Mouse (Mus musculus): ENCODE data around the gene Pou2f3. TPM values are rescaled to one million over a fixed set of nuclear protein-coding genes. Genes with fewer than 3 reads are reported as not detected.

The Pou2f3 gene
- polyA plus RNA-seq (2015; fragmentation: Nextera tagmentation; extraction: Ambion mirVana) = 0.07 and 0.12 TPM in 2 replicates

DNA sequence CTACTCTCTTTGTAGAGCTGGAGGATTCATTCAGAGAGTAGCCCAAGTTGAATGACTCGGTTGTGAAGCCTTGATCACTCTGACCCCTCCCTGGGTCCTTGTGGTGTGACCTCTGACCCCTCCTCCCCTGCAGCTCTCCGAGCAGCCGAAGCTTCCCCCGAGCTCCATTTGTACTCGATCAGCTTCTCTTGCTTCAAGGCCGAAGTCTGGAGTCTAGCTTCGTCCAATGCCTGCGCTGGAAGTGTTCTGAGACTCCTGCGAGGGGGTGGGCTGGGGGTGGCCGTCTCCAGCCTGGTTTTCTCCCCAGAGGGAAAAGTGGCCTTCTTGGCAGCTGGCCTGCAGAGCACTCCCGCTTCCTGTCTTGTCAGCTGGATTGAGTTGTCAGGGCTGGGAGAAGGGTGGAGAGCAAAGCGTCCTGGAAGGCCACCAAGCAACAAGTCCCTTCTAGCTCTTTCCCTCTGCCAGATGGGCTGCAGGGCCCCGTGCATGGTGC is at the start of gene Pou2f3:
TSS of gene Pou2f3 (minus strand) at position 180 of the 493 bp plus-strand sequence.

DNA sequence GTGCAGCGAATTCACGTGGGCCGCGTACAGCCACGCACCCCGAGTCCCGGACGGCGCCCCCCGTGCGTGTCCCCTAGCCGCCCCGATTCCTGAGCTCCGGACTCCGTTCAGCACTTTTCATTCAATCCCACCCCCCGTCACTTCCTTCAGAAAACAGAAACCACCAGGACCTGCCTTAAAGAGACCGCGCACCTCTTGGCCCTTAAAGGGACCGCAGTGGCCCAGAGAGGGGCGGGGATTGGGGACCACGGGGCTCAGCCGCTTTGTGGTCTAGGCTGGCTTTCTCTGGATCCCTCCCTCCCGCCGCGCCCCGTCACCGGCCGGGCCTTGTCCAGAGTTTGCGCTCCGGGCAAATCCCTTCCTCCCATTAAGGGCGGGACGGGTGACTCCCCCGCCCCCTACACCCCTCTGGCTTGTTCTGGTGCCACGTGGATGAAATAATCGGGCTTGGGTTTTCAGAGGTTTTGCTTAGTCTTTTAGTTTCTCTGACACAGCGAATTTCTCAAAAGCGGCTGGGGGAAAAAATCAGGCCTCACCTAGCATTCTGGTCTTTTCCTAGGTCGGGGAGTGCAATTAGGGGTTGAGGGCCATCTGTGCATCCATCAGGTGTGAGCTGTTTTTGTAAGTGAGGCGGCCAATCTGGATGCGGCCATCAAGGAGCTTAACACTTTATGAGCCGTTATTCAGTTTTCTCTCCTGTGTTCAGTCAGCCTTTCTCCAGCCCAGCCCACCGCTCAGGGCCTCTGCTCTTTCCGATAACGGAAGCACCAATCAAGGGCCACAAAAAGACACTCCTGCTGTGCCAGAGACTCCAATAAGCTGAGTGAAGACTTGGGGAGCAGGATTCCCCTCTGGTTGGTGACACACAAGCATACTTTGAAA is 29.8 kb upstream of the Pou2f3 start, which contains the start of gene Oaf:
TSS of gene Oaf (minus strand) at position 200 of the 882 bp plus-strand sequence.

DNA sequence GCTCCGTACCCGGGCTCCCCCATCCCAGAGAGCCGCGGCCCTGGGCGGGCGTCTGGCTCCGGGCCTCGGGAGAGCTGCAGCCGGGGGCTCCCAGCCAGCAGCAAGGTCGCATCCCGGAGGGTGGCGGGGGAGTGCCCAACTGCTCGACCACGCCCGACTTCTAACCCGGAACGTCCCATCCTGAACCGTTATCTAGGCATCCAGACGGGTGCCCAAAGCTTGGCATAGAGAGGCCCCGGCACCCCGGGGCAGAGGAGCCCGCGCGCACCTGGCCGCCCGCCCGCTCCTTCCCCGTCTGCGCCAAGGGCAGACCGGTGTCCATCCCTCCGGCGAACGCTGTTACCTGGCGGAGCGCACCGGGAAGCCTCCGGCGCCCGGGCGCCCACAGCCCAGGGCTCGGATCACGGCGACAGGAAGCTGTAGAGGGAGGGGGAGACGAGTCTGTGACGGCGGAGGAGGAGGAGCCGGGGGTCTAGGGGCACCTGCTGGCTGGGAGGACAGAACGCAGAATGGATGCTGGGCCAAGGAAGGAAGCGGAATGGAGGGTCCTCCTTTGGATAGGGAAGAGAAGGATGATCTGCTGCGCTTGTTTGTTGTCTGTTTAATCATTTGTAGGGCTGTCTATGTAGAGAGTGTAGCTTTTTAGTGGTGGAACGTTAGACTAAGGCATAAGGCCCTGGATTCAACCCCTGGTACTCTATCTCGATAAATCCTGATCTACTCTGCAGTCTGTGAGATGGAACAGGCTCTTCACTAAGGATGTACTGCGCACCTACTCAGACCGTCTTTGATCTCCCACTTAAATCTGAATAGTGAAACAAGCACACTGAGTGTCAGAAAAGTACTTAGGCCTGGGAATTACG is 93.8 kb downstream of the Pou2f3 start, which contains the start of gene Tmem136:
TSS of gene Tmem136 (minus strand) at position 437 of the 863 bp plus-strand sequence.

DNA sequence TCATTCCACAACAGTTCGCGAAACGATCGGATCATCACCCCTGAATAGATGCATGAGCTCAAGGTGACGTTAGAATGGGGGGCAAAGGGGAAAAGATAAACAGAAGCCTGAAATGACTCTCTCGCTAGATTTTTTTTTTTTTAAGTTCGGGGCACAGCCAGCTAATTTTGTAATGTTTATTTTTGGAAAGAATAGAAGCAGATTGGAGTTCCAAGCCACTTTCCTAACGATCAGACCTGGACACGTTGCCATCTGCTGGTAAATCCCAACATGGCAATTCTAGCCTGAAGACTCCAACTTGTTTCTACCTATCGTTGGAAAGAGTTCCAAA is 103.0 kb downstream of the Pou2f3 start, which contains the start of gene Arhgef12:
TSS of gene Arhgef12 (minus strand) at position 53 of the 331 bp plus-strand sequence.

Other genes starting within 250 kb of the Pou2f3 start
- gene Arhgef12, start 103.1 kb downstream of the Pou2f3 start, polyA plus RNA-seq (2015; fragmentation: Nextera tagmentation; extraction: Ambion mirVana) = 7.0 and 8.3 TPM in 2 replicates
- 1.8 and 2.8 TPM in 2 replicates for gene Tmem136, start 93.8 kb downstream of the Pou2f3 start, polyA plus RNA-seq (2015; fragmentation: Nextera tagmentation; extraction: Ambion mirVana)
- gene Oaf, start 29.5 kb upstream of the Pou2f3 start, polyA plus RNA-seq (2015; fragmentation: Nextera tagmentation; extraction: Ambion mirVana) = 45.6 and 47.5 TPM in 2 replicates
- 36.4 and 43.1 TPM in 2 replicates for gene Trim29, start 100.5 kb upstream of the Pou2f3 start, polyA plus RNA-seq (2015; fragmentation: Nextera tagmentation; extraction: Ambion mirVana)